Comparison of ENCODE assay signal across 25 mouse cellular contexts in genomic region chr17:24798229-24798628, GRCm38 (mm10). TPM values are rescaled to one million over a fixed set of nuclear protein-coding genes. Genes with fewer than 3 reads are reported as not detected.
DNase-seq lines count a peak whose midpoint lies in the region; ATAC-seq and TF ChIP-seq lines count a peak whose summit lies in the region.
"Had no signal": no experiment of that assay in that cellular context is flagged by ENCODE, and none has a peak within 500 bp of the region (broad histone marks: within the 10 kb centered on the region; RNA-seq: fewer than 3 reads in every experiment).

No protein-coding gene starts in this region.

- no peak for TF ChIP-seq POLR2A in MEL (IDR thresholded peaks at IDR 0.05; ENCODE audit: control insufficient read depth in 1 of 2, insufficient read depth in 1 of 2, low read depth in 1 of 2, low read length in 2 of 2, poor library complexity in 1 of 2)

- no peaks in the 10 kb centered on the region for H3K79me2 ChIP-seq in MEL (ENCODE audit: control insufficient read depth, insufficient read depth, low read length, poor library complexity)

- intact Hi-C loops in heart, postnatal 14 days (cut with DNase I) = no loop called here
- intact Hi-C loops in heart, postnatal 10 days (cut with DNase I) = no loop called here

- no peak for TF ChIP-seq EP300 in MEL (IDR thresholded peaks at IDR 0.05; ENCODE audit: low read depth in 1 of 2, low read length in 2 of 2)
- no peak for TF ChIP-seq EP300 in stomach, postnatal 0 days (optimal IDR thresholded peaks at IDR 0.05)

- no peak for ATAC-seq in stomach, postnatal 0 days (ENCODE audit: low FRiP score, low TSS enrichment)
- ATAC-seq: activated CD4-positive, CD25-positive, alpha-beta regulatory T cell, adult 4 months; CD4-positive, CD25-positive, alpha-beta regulatory T cell, adult 4 months; Patski had no signal

- peaks cover 5% of the 10 kb centered on the region; the same call in 1 of the 2 replicates for H3K27me3 ChIP-seq in heart, embryonic 10.5 days (ENCODE audit: insufficient read depth, poor library complexity, severe bottlenecking)
- no peaks in the 10 kb centered on the region for H3K27me3 ChIP-seq in MEL (ENCODE audit: control insufficient read depth in 1 of 2, insufficient read depth in 2 of 2, low read length in 2 of 2)
- no peaks in the 10 kb centered on the region for H3K27me3 ChIP-seq in stomach, postnatal 0 days (ENCODE audit: control insufficient read depth, insufficient read depth, low read length)

- H3K4me3 ChIP-seq in heart, embryonic 10.5 days = no peak overlapping the region
- peak overlapping the region; percentile 30 to 52; a peak in 3 of 4 replicates for H3K4me3 ChIP-seq in MEL (ENCODE audit: control insufficient read depth in 1 of 2, insufficient read depth in 1 of 2, low read depth in 2 of 2, low read length in 2 of 2)
- H3K4me3 ChIP-seq in stomach, postnatal 0 days (ENCODE audit: low read depth, low read length) = no peak overlapping the region

- no peak overlapping the region for H3K9ac ChIP-seq in MEL (ENCODE audit: control insufficient read depth, low read depth, low read length, poor library complexity, severe bottlenecking)
- H3K9ac ChIP-seq in stomach, postnatal 0 days (ENCODE audit: low read length) = no peak overlapping the region

- DNase-seq in heart, adult 11 months = peak; percentile 39
- DNase-seq in heart, postnatal 14 days = no peak
- peak; percentile 54 for DNase-seq in heart, embryonic 10.5 days (ENCODE audit: low spot score)
- no peak for DNase-seq in heart, postnatal 10 days
- peak; percentile 91 for DNase-seq in MEL (ENCODE audit: low read depth, low spot score)
- DNase-seq in MEL-GATA-1-ER (ENCODE audit: extremely low read depth, low read depth) = peak; percentile 91
- DNase-seq in stomach, postnatal 0 days (ENCODE audit: low spot score) = no peak
- DNase-seq in urinary bladder, postnatal 36 days (ENCODE audit: low spot score in 2 of 2) = no peak
- DNase-seq: adrenal gland, adult 2 months; adrenal gland, adult 8-10 months; adrenal gland, postnatal 10 days; adrenal gland, postnatal 14 days; adrenal gland, postnatal 25 days; adrenal gland, postnatal 36 days; B cell, adult 2 months; cerebellum, adult 11 months; cerebellum, adult 11-12 months; cerebellum, adult 18-20 months; cerebellum, adult 2 months had no signal

- no peak for TF ChIP-seq RAD21 in MEL (IDR thresholded peaks at IDR 0.05; ENCODE audit: low read depth, low read length)

- H3K27ac ChIP-seq in heart, embryonic 10.5 days = no peak overlapping the region
- no peak overlapping the region for H3K27ac ChIP-seq in MEL (ENCODE audit: control insufficient read depth, low read depth, low read length)
- no peak overlapping the region for H3K27ac ChIP-seq in stomach, postnatal 0 days (replicated peaks)

- H3K4me2 ChIP-seq in stomach, postnatal 0 days (replicated peaks; ENCODE audit: low read depth) = no peak overlapping the region

- H3K4me1 ChIP-seq in heart, embryonic 10.5 days = peaks cover 8% of the 10 kb centered on the region; the same call in 1 of the 2 replicates
- H3K4me1 ChIP-seq in MEL (ENCODE audit: control insufficient read depth in 1 of 2, insufficient read depth in 2 of 2, low read length in 2 of 2) = peaks cover 0 to 17% of the 10 kb centered on the region in 2 experiments; a peak in 2 of 4 replicates
- H3K4me1 ChIP-seq in stomach, postnatal 0 days (replicated peaks; ENCODE audit: control insufficient read depth, insufficient read depth) = no peaks in the 10 kb centered on the region

- no peak for TF ChIP-seq CTCF in MEL (IDR thresholded peaks at IDR 0.05 in 2 of 3, conservative IDR thresholded peaks at IDR 0.05 in 1 of 3; ENCODE audit: control insufficient read depth in 1 of 3, insufficient read depth in 1 of 3, low read depth in 2 of 3, low read length in 3 of 3, poor library complexity in 1 of 3, severe bottlenecking in 1 of 3)
- TF ChIP-seq CTCF in stomach, postnatal 0 days (IDR thresholded peaks at IDR 0.05; ENCODE audit: low read depth) = no peak

- 55% methylated on average over 9 of the region's 9 CpGs for WGBS in heart, embryonic 10.5 days
- 59% methylated on average over 9 of the region's 9 CpGs for WGBS in stomach, postnatal 0 days

- H3K9me3 ChIP-seq in heart, embryonic 10.5 days = no peaks in the 10 kb centered on the region
- H3K9me3 ChIP-seq in MEL (replicated peaks; ENCODE audit: insufficient read depth, low read length) = no peaks in the 10 kb centered on the region
- no peaks in the 10 kb centered on the region for H3K9me3 ChIP-seq in stomach, postnatal 0 days (ENCODE audit: control insufficient read depth, low read length)
- H3K9me3 ChIP-seq: G1E had no signal

- H3K36me3 ChIP-seq in heart, embryonic 10.5 days = no peaks in the 10 kb centered on the region
- H3K36me3 ChIP-seq in MEL (ENCODE audit: control insufficient read depth in 1 of 2, insufficient read depth in 2 of 2, low read length in 2 of 2) = peaks cover 0 to 7% of the 10 kb centered on the region in 2 experiments; a peak in 2 of 4 replicates
- no peaks in the 10 kb centered on the region for H3K36me3 ChIP-seq in stomach, postnatal 0 days (ENCODE audit: control insufficient read depth, insufficient read depth, low read length)
- H3K36me3 ChIP-seq: G1E had no signal

TF ChIP-seq in MEL, 35 proteins besides CTCF, POLR2A, EP300 and RAD21:
- TF ChIP-seq MYB (IDR thresholded peaks at IDR 0.05; ENCODE audit: low read depth, low read length) = no peak
- TF ChIP-seq ZNF384 (IDR thresholded peaks at IDR 0.05; ENCODE audit: low read depth, low read length) = peak; percentile 82
- 0 out of 2 replicates have a peak, but pooled peaks have one; percentile 24 for TF ChIP-seq SIN3A (IDR thresholded peaks at IDR 0.05; ENCODE audit: low read length)
- peak; percentile 87; the same call in 1 of the 2 replicates for TF ChIP-seq TBP (IDR thresholded peaks at IDR 0.05; ENCODE audit: low read depth, low read length)
- no peak for TF ChIP-seq MEF2A (IDR thresholded peaks at IDR 0.05; ENCODE audit: extremely low read depth, insufficient replicate concordance, low read depth, low read length, poor library complexity, severe bottlenecking)
- 0 out of 2 replicates have a peak, but pooled peaks have one; percentile 3 for TF ChIP-seq ETS1 (IDR thresholded peaks at IDR 0.05; ENCODE audit: low read depth, low read length)
- TF ChIP-seq MAFK (IDR thresholded peaks at IDR 0.05; ENCODE audit: borderline replicate concordance, low read depth, low read length) = peak; percentile 81
- no peak for TF ChIP-seq E2F4 (IDR thresholded peaks at IDR 0.05; ENCODE audit: borderline replicate concordance, low read depth, low read length)

RNA-seq across cellular contexts. Expression of gene Meiob, which starts 5.9 kb away (rescaled TPM):
- not detected for total RNA-seq in heart, postnatal 14 days (2021)
- polyA plus RNA-seq in heart, embryonic 10.5 days (2016; fragmentation: Nextera tagmentation; extraction: Ambion mirVana) = not detected in 2 replicates
- not detected for total RNA-seq in heart, postnatal 10 days (2021)
- total RNA-seq in MEL (2012; rRNA removed) = 0.15 TPM in 1 of 2 replicates, not detected in the other
- polyA plus RNA-seq in MEL (2012; ENCODE audit: insufficient read depth in 1 of 2, insufficient read length in 2 of 2, low read depth in 1 of 2, low replicate concordance in 2 of 2, missing spikeins in 1 of 2) = under 1 TPM in 1 of 2 experiments, not detected in 1; 0.11 TPM
- polyA plus RNA-seq in stomach, postnatal 0 days (2015; fragmentation: Nextera tagmentation; extraction: Ambion mirVana) = 0.05 TPM in 1 of 2 replicates, not detected in the other
- polyA plus RNA-seq: activated CD4-positive, CD25-positive, alpha-beta regulatory T cell, adult 4 months; adrenal gland, adult 2 months; brain, embryonic 14.5 days; C2C12; cerebellum, adult 2 months had no signal

RNA-seq across cellular contexts. Expression of gene Hagh, which starts 41.7 kb away (rescaled TPM):
- 100 to 1,000 TPM; 109 to 122 TPM for total RNA-seq in heart, postnatal 14 days (2021)
- 38.9 and 49.0 TPM in 2 replicates for polyA plus RNA-seq in heart, embryonic 10.5 days (2016; fragmentation: Nextera tagmentation; extraction: Ambion mirVana)
- total RNA-seq in heart, postnatal 10 days (2021) = 100 to 1,000 TPM; 110 to 117 TPM
- 32.3 and 49.6 TPM in 2 replicates for total RNA-seq in MEL (2012; rRNA removed)
- polyA plus RNA-seq in MEL (2012; ENCODE audit: insufficient read depth in 1 of 2, insufficient read length in 2 of 2, low read depth in 1 of 2, low replicate concordance in 2 of 2, missing spikeins in 1 of 2) = 10 to 100 TPM in 1 of 2 experiments, not detected in 1; 37.5 TPM
- polyA plus RNA-seq in stomach, postnatal 0 days (2015; fragmentation: Nextera tagmentation; extraction: Ambion mirVana) = 51.3 and 52.7 TPM in 2 replicates

RNA-seq across cellular contexts. Expression of gene Hs3st6, which starts 45.4 kb away (rescaled TPM):
- under 1 TPM in 1 of 2 experiments, not detected in 1; 0.29 TPM for total RNA-seq in heart, postnatal 14 days (2021)
- polyA plus RNA-seq in heart, embryonic 10.5 days (2016; fragmentation: Nextera tagmentation; extraction: Ambion mirVana) = 0.51 and 0.80 TPM in 2 replicates
- total RNA-seq in heart, postnatal 10 days (2021) = not detected
- total RNA-seq in MEL (2012; rRNA removed) = not detected in 2 replicates
- not detected for polyA plus RNA-seq in MEL (2012; ENCODE audit: insufficient read depth in 1 of 2, insufficient read length in 2 of 2, low read depth in 1 of 2, low replicate concordance in 2 of 2, missing spikeins in 1 of 2)
- 1.4 and 1.8 TPM in 2 replicates for polyA plus RNA-seq in stomach, postnatal 0 days (2015; fragmentation: Nextera tagmentation; extraction: Ambion mirVana)
- total RNA-seq: G1E had no signal
- polyA plus RNA-seq: activated CD4-positive, CD25-positive, alpha-beta regulatory T cell, adult 4 months; C2C12; CD4-positive, CD25-positive, alpha-beta regulatory T cell, adult 4 months; G1E had no signal

RNA-seq across cellular contexts. Expression of gene Fahd1, which starts 51.9 kb away (rescaled TPM):
- 10 to 100 TPM; 70.8 to 78.1 TPM for total RNA-seq in heart, postnatal 14 days (2021)
- polyA plus RNA-seq in heart, embryonic 10.5 days (2016; fragmentation: Nextera tagmentation; extraction: Ambion mirVana) = 31.4 and 37.8 TPM in 2 replicates
- 10 to 100 TPM; 62.4 to 66.0 TPM for total RNA-seq in heart, postnatal 10 days (2021)
- total RNA-seq in MEL (2012; rRNA removed) = 2.0 and 2.7 TPM in 2 replicates
- 1 to 10 TPM in 1 of 2 experiments, not detected in 1; 4.7 TPM for polyA plus RNA-seq in MEL (2012; ENCODE audit: insufficient read depth in 1 of 2, insufficient read length in 2 of 2, low read depth in 1 of 2, low replicate concordance in 2 of 2, missing spikeins in 1 of 2)
- polyA plus RNA-seq in stomach, postnatal 0 days (2015; fragmentation: Nextera tagmentation; extraction: Ambion mirVana) = 24.1 and 25.1 TPM in 2 replicates

Comparison
In these comparisons a context has a peak if more than half of its experiments do, and no peak if none do; other contexts are left out.
1. DNase-seq: peak in heart, adult 11 months (single experiment), heart, embryonic 10.5 days (single experiment), MEL (single experiment) and MEL-GATA-1-ER (single experiment); none in heart, postnatal 14 days (0 of 2), heart, postnatal 10 days (0 of 2), stomach, postnatal 0 days (single experiment) and urinary bladder, postnatal 36 days (0 of 2).
2. H3K4me3 ChIP-seq: peak in MEL (2 of 2); none in heart, embryonic 10.5 days (single experiment) and stomach, postnatal 0 days (single experiment).